Mouse (Mus musculus): Measurements from ENCODE around the gene Ranbp17. TPM values are rescaled to one million over a fixed set of nuclear protein-coding genes. Genes with fewer than 3 reads are reported as not detected.

Ranbp17 gene
- polyA plus RNA-seq, 1 experiment from 2014 or later, result 7.5 TPM

DNA sequence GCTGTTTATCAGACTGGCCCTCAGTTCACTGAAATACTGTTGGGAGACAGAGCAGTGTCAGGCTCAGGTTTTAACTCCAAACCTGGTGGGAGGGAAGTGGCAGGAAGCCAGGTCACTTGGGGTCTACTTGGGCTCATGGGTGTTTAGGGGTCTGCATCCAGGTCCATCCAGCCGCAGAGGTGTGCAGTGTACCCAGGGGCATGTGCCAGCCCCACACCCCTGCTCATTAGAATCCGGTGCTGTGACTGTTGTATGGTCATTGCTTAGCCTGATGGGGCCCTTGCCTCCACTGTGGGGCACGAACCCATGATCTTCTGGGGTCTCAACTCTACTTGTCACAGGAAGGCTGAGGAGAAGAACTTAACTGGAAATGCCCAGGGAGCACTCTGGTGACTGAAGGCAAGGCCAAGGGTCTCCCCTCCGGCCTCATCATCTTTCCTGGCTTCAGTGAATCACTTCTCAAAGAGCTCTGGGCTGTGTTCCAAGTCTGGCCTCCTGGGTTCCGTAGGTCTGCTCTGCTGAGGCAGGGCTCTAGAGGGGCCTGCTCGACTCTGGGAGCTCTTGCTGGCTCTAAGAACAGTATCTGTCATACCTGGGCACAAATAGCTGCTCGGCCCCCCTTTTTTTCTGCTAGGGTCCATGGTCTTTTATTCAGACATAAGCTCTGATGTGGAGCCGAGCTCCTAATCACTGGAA, 296.0 kb downstream of the Ranbp17 start:
- no peak overlapping the region for H3K9ac ChIP-seq (ENCODE audit: low read depth, low read length)
- H3K9me3 ChIP-seq (replicated peaks; ENCODE audit: control insufficient read depth, low read length), result no peaks in the 10 kb centered on the region
- H3K4me1 ChIP-seq (ENCODE audit: control insufficient read depth, insufficient read depth, low read length), result 0 out of 2 replicates have a peak, but pooled peaks cover 3% of the 10 kb centered on the region
- H3K4me3 ChIP-seq (ENCODE audit: low read depth, low read length), result no peak overlapping the region
- H3K36me3 ChIP-seq (ENCODE audit: control insufficient read depth, insufficient read depth, low read length), result no peaks in the 10 kb centered on the region
- 65% methylated on average over 8 of the region's 8 CpGs for WGBS (ENCODE audit: insufficient replicate concordance)
- 0 out of 2 replicates have a peak, but pooled peaks have one; percentile 20 for ATAC-seq (replicated peaks; ENCODE audit: insufficient number of reproducible peaks, low FRiP score, low TSS enrichment)
- H3K27ac ChIP-seq (ENCODE audit: low read depth, low read length), result no peak overlapping the region
- H3K4me2 ChIP-seq, result no peak overlapping the region
- H3K27me3 ChIP-seq (ENCODE audit: control insufficient read depth, insufficient read depth, low read length), result no peaks in the 10 kb centered on the region

DNA sequence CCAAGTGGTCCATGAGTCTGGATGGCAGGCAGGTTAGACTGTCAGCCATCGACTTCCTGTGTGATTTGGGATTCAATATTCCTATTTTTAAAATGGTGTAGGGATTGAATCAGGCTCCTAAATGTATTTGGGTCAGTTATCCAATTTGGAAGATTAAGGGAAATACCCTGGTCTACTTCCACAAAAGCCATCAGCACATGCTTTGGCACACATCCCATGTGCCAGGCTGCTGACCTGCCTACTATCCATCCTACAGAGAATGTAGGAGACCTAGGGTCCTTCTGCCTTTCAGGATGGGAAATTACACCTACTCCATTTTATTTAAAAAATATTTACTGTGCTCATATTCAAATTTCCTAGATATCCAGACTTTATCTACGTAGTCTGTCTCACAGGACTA, 306.1 kb downstream of the Ranbp17 start:
- 75% methylated on average over 2 of the region's 2 CpGs for WGBS (ENCODE audit: insufficient replicate concordance)
- no peak overlapping the region for H3K4me3 ChIP-seq (ENCODE audit: low read depth, low read length)

DNA sequence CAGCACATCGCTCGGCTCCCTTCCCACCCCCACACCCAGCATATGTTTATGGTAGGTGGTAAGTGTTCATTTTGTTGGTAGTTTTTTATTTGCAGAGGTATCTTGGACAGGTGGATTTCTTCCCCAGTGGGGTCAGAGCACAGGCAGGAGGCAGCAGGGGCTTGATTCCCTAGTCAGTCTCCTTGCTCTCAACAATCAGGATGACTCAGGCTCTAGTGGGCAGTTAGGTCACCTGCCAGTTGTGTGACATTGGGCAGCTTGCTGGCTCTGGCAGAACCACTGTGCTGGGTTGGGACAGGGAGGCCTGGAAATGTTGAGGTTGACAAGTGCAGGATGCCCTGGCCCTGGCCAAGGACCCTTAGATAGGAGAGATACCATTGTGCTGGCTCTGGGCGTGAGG, 308.6 kb downstream of the Ranbp17 start:
- no peak for ATAC-seq (replicated peaks; ENCODE audit: insufficient number of reproducible peaks, low FRiP score, low TSS enrichment)
- H3K9me3 ChIP-seq (replicated peaks; ENCODE audit: control insufficient read depth, low read length), result no peaks in the 10 kb centered on the region
- peaks cover 85% of the 10 kb centered on the region for H3K27me3 ChIP-seq (ENCODE audit: control insufficient read depth, insufficient read depth, low read length)
- 13% methylated on average over 3 of the region's 3 CpGs for WGBS (ENCODE audit: insufficient replicate concordance)
- no peak overlapping the region for H3K4me3 ChIP-seq (ENCODE audit: low read depth, low read length)
- H3K27ac ChIP-seq (ENCODE audit: low read depth, low read length), result no peak overlapping the region
- no peaks in the 10 kb centered on the region for H3K36me3 ChIP-seq (ENCODE audit: control insufficient read depth, insufficient read depth, low read length)
- H3K4me2 ChIP-seq, result no peak overlapping the region
- no peak overlapping the region for H3K9ac ChIP-seq (ENCODE audit: low read depth, low read length)
- H3K4me1 ChIP-seq (ENCODE audit: control insufficient read depth, insufficient read depth, low read length), result peaks cover 20% of the 10 kb centered on the region

More for the DNA sequence above, 306.1 kb downstream of the Ranbp17 start:
- Histone ChIP-seq H3K9ac (ENCODE audit: low read depth, low read length) (no peak overlapping the region), H3K36me3 (ENCODE audit: control insufficient read depth, insufficient read depth, low read length) (no peaks in the 10 kb centered on the region), H3K9me3 (replicated peaks; ENCODE audit: control insufficient read depth, low read length) (no peaks in the 10 kb centered on the region), H3K4me1 (ENCODE audit: control insufficient read depth, insufficient read depth, low read length) (peaks cover 9% of the 10 kb centered on the region; the same call in 1 of the 2 replicates), H3K27me3 (ENCODE audit: control insufficient read depth, insufficient read depth, low read length) (peaks cover 60% of the 10 kb centered on the region), H3K27ac (ENCODE audit: low read depth, low read length) (no peak overlapping the region), H3K4me2 (no peak overlapping the region)
- no peak for ATAC-seq (replicated peaks; ENCODE audit: insufficient number of reproducible peaks, low FRiP score, low TSS enrichment)

DNA sequence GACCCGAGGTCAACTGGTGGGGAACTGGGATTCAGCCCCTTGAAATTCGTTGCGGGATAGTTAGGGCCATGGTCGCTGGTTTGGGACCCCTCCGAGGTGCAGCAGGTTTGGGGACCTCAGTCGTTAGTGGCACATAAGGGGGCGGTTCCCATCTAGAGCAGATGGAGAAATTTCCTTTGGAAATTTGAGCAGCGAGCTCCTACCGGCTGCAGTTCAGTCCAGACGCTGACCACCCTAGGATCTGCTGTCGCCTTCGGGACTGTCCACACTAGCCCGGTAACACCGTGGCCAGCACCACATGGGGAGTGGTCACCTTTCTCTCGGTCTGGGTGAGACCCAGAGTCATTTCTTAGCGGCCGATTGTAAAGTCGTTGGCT, 309.2 kb downstream of the Ranbp17 start:
- H3K36me3 ChIP-seq (ENCODE audit: control insufficient read depth, insufficient read depth, low read length), result no peaks in the 10 kb centered on the region
- no peak overlapping the region for H3K27ac ChIP-seq (ENCODE audit: low read depth, low read length)
- peaks cover 87% of the 10 kb centered on the region for H3K27me3 ChIP-seq (ENCODE audit: control insufficient read depth, insufficient read depth, low read length)
- H3K4me1 ChIP-seq (ENCODE audit: control insufficient read depth, insufficient read depth, low read length), result peaks cover 20% of the 10 kb centered on the region
- no peak for ATAC-seq (replicated peaks; ENCODE audit: insufficient number of reproducible peaks, low FRiP score, low TSS enrichment)
- H3K9me3 ChIP-seq (replicated peaks; ENCODE audit: control insufficient read depth, low read length), result no peaks in the 10 kb centered on the region
- H3K9ac ChIP-seq (ENCODE audit: low read depth, low read length), result no peak overlapping the region
- 2% methylated on average over 18 of the region's 18 CpGs for WGBS (ENCODE audit: insufficient replicate concordance)
- H3K4me3 ChIP-seq (ENCODE audit: low read depth, low read length), result peak overlapping the region; percentile 28; the same call in 1 of the 2 replicates
- H3K4me2 ChIP-seq, result peak overlapping the region; percentile 58; the same call in 1 of the 2 replicates

DNA sequence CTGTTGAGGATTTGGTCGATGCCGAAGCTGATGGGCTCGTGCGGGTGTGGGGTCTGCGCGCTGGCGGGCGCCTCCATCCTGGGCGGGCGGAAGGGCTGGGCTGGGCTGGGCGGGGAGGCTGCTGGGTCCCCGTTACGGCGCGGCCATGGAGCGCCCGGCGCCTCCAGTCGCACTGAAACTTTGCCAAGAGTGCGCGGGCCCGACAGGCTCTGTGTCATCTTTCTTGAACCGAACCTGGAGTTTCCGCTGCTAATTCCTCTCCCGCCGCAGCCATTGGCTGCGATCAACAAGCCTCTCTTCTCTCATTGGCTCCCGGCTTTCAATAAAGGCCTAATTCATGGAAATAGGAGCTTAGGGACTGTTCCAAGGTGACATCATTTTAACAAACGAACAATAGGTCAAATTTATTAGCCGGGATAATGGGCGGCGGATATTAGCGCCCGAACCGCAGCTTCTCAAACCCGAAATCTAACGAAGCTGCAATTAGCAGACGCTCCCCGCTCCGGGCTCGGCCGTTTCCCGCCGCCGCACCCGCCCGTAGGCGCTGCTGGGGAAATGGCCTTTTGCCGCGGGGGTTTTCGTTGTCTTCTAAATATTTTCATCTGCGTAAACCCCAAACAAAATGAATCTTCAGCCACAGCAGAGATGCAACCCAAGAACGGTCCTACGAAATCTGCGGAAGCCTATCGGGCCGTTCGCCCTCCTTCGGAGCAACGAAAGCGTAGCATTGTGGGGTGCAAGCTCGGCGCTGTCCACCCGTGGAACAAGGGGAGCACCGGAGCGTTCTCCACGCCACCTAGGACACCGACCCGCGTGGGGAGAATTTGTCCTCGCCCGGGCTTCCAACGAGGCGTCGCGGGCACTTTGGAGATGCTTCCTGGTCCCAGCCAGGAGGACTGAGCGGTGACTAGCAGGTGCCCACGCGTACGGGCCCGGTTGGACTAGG, 309.9 kb downstream of the Ranbp17 start, which contains the start of gene Tlx3:
Gene Tlx3 (minus strand): TSS at position 207 of the 946 bp plus-strand sequence.
- H3K4me1 ChIP-seq (ENCODE audit: control insufficient read depth, insufficient read depth, low read length), result peaks cover 20% of the 10 kb centered on the region
- no peak within 1 kb of the TSS for H3K9ac ChIP-seq (ENCODE audit: low read depth, low read length)
- no peaks in the 10 kb centered on the region for H3K36me3 ChIP-seq (ENCODE audit: control insufficient read depth, insufficient read depth, low read length)
- no peaks in the 10 kb centered on the region for H3K9me3 ChIP-seq (replicated peaks; ENCODE audit: control insufficient read depth, low read length)
- H3K27ac ChIP-seq (ENCODE audit: low read depth, low read length), result no peak within 1 kb of the TSS
- ATAC-seq (replicated peaks; ENCODE audit: insufficient number of reproducible peaks, low FRiP score, low TSS enrichment), result no peak
- peak within 1 kb of the TSS; percentile 58 for H3K4me2 ChIP-seq
- WGBS (ENCODE audit: insufficient replicate concordance), result under 1% methylated on average over 81 of the region's 81 CpGs
- peaks cover 94% of the 10 kb centered on the region for H3K27me3 ChIP-seq (ENCODE audit: control insufficient read depth, insufficient read depth, low read length)
- H3K4me3 ChIP-seq (ENCODE audit: low read depth, low read length), result peak within 1 kb of the TSS; percentile 28

DNA sequence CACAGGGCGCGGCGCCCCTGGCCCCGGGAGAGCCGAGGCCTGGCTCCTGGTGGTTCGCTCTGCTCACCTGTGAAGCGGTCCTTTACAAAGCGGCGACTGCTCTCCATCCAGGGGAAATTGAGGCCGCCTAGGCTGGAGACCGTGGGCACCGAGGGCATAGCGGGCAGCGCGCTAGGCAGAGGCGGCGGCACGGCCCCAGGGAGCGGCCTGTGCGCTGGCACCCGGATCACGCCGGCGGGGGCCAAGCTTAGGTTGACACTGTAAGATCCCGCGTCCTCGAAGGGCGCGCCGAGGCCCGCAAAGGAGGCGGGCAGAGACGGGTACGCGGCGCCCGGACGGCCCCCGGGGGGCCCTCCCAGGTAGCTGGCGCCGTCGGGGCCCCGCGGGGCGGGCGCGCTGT, 310.6 kb downstream of the Ranbp17 start:
- Histone ChIP-seq H3K9ac (ENCODE audit: low read depth, low read length) (no peak overlapping the region), H3K4me3 (ENCODE audit: low read depth, low read length) (peak overlapping the region; percentile 28), H3K4me2 (peak overlapping the region; percentile 58), H3K9me3 (replicated peaks; ENCODE audit: control insufficient read depth, low read length) (no peaks in the 10 kb centered on the region), H3K27me3 (ENCODE audit: control insufficient read depth, insufficient read depth, low read length) (peaks cover 94% of the 10 kb centered on the region), H3K36me3 (ENCODE audit: control insufficient read depth, insufficient read depth, low read length) (no peaks in the 10 kb centered on the region), H3K4me1 (ENCODE audit: control insufficient read depth, insufficient read depth, low read length) (peaks cover 20% of the 10 kb centered on the region), H3K27ac (ENCODE audit: low read depth, low read length) (no peak overlapping the region)
- no peak for ATAC-seq (replicated peaks; ENCODE audit: insufficient number of reproducible peaks, low FRiP score, low TSS enrichment)
- 2% methylated on average over 46 of the region's 47 CpGs for WGBS (ENCODE audit: insufficient replicate concordance)

DNA sequence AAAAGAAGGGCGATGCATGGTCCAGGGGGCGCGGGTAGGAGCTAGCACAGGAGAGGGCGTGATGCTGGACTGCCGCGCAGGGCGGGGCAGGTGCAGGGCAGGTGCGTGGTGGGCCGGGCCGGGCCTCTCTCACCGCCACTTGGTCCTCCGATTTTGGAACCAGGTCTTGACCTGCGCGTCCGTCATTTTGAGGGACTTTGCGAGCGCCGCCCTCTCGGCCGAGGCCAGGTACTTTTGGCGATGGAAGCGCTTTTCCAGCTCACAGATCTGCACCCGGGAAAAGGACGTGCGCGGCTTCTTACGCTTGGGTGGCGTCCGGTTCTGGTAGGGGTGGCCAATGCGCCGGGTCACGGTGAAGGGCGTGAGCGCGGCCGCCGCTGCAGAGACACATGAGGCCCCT, 311.2 kb downstream of the Ranbp17 start:
- no peak overlapping the region for H3K4me3 ChIP-seq (ENCODE audit: low read depth, low read length)
- H3K4me1 ChIP-seq (ENCODE audit: control insufficient read depth, insufficient read depth, low read length), result peaks cover 20% of the 10 kb centered on the region
- no peaks in the 10 kb centered on the region for H3K36me3 ChIP-seq (ENCODE audit: control insufficient read depth, insufficient read depth, low read length)
- 2% methylated on average over 33 of the region's 37 CpGs for WGBS (ENCODE audit: insufficient replicate concordance)
- 0 out of 2 replicates have a peak, but pooled peaks cover 3% of the 10 kb centered on the region for H3K9me3 ChIP-seq (replicated peaks; ENCODE audit: control insufficient read depth, low read length)
- H3K27me3 ChIP-seq (ENCODE audit: control insufficient read depth, insufficient read depth, low read length), result peaks cover 94% of the 10 kb centered on the region
- no peak overlapping the region for H3K9ac ChIP-seq (ENCODE audit: low read depth, low read length)
- no peak overlapping the region for H3K4me2 ChIP-seq
- ATAC-seq (replicated peaks; ENCODE audit: insufficient number of reproducible peaks, low FRiP score, low TSS enrichment), result no peak
- no peak overlapping the region for H3K27ac ChIP-seq (ENCODE audit: low read depth, low read length)

DNA sequence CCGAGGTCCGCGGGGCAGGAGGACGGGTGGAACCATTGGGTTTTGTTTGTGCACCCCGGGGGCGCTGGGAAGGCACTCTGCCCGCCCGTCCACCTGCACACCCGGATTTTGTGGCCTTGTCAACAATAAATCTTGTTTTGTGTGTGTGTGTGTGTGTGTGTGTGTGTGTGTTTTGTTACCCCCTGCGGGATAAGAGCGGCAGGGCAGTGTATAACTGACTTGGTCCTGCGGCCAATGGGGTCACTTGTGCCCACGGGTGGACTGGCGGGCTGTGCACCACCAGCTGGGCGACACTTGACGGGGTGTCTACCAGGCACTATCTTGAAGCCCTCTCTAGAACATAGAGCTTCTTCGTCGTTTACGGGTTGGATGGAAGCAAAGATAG, 311.9 kb downstream of the Ranbp17 start:
- peak overlapping the region; percentile 30; the same call in 1 of the 2 replicates for H3K4me3 ChIP-seq (ENCODE audit: low read depth, low read length)
- peaks cover 3% of the 10 kb centered on the region; the same call in 1 of the 2 replicates for H3K9me3 ChIP-seq (replicated peaks; ENCODE audit: control insufficient read depth, low read length)
- 4% methylated on average over 19 of the region's 19 CpGs for WGBS (ENCODE audit: insufficient replicate concordance)
- H3K36me3 ChIP-seq (ENCODE audit: control insufficient read depth, insufficient read depth, low read length), result no peaks in the 10 kb centered on the region
- peaks cover 20% of the 10 kb centered on the region for H3K4me1 ChIP-seq (ENCODE audit: control insufficient read depth, insufficient read depth, low read length)
- H3K4me2 ChIP-seq, result peak overlapping the region; percentile 61
- H3K27ac ChIP-seq (ENCODE audit: low read depth, low read length), result no peak overlapping the region
- H3K9ac ChIP-seq (ENCODE audit: low read depth, low read length), result no peak overlapping the region
- H3K27me3 ChIP-seq (ENCODE audit: control insufficient read depth, insufficient read depth, low read length), result peaks cover 94% of the 10 kb centered on the region
- no peak for ATAC-seq (replicated peaks; ENCODE audit: insufficient number of reproducible peaks, low FRiP score, low TSS enrichment)
